Mouse (Mus musculus): Measurements from ENCODE around the gene R3hdml.

GRCm38 (mm10) chr2:163471710-163472465, 20.2 kb upstream of the R3hdml start:
- TF ChIP-seq CTCF (IDR thresholded peaks at IDR 0.05; ENCODE audit: borderline replicate concordance, control insufficient read depth, extremely low read depth, insufficient read depth, low read length, poor library complexity): no peak
- TF ChIP-seq POLR2A (IDR thresholded peaks at IDR 0.05; ENCODE audit: control insufficient read depth, extremely low read depth, insufficient read depth, low read length, poor library complexity): no peak

All from thymus, adult 2 months (tissue).